Mouse (Mus musculus): ENCODE results near the gene Gnaz.

DNA sequence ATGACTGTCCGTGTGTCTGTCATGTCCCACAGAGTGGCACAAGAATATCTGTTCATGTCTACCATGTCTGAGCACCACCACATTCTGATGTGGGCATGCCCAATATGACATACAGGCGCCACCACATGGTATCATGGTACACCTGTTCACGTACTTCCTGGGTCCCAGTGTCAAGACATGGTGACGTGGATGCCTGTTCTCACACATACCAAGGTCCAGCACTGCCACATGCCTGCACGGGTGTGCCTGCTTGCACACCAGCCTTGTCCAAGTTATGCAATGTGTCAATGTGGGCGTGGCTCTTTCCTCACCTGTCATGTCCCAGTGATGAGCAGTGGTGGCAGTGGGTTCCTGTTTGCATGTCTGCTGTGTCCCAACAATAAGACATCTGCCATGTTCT lies 34.5 kb upstream of the Gnaz start:
- TF ChIP-seq POLR2A (IDR thresholded peaks at IDR 0.05; ENCODE audit: borderline replicate concordance, control insufficient read depth, low read depth, low read length) (no peak), CTCF (IDR thresholded peaks at IDR 0.05; ENCODE audit: control insufficient read depth, insufficient read depth, low read length) (no peak)

Measured in bone marrow, adult 2 months (tissue).